Mouse (Mus musculus) heart, embryonic 12.5 days (tissue): ENCODE results near the gene Tacr2. TPM values are rescaled to one million over a fixed set of nuclear protein-coding genes. Genes with fewer than 3 reads are reported as not detected.

Source experiments
- polyA plus RNA-seq: library from polyadenylated mRNA; unstranded; fragments of >200 nt; fragmentation: Nextera tagmentation; extraction: Ambion mirVana; gene quantifications from 2 replicates; pipeline ENCODE4 v1.2.1, GENCODE M21; 2016

The Tacr2 gene
- polyA plus RNA-seq, 1 experiment from 2014 or later: not detected

Other genes with a start within 250 kb of the Tacr2 start
- not detected in 2 replicates for gene Neurog3, start 119.3 kb upstream of the Tacr2 start, polyA plus RNA-seq
- gene Fam241b, start 108.5 kb upstream of the Tacr2 start, polyA plus RNA-seq: 3.7 and 4.1 TPM in 2 replicates
- gene Tspan15, start 21.2 kb upstream of the Tacr2 start, polyA plus RNA-seq: 5.6 and 5.7 TPM in 2 replicates
- gene Hk1, start 127.5 kb downstream of the Tacr2 start, polyA plus RNA-seq: 215 and 227 TPM in 2 replicates
- 0.22 and 0.26 TPM in 2 replicates for gene Hkdc1, start 170.1 kb downstream of the Tacr2 start, polyA plus RNA-seq
- 0.63 and 0.69 TPM in 2 replicates for gene 4930507D05Rik, start 197.1 kb downstream of the Tacr2 start, polyA plus RNA-seq
- 29.0 and 30.3 TPM in 2 replicates for gene Supv3l1, start 197.3 kb downstream of the Tacr2 start, polyA plus RNA-seq
- 77.7 and 81.4 TPM in 2 replicates for gene Vps26a, start 234.4 kb downstream of the Tacr2 start, polyA plus RNA-seq